Mouse (Mus musculus) urinary bladder, postnatal 0 days (tissue): ENCODE results near the gene Gpr18. TPM values are rescaled to one million over a fixed set of nuclear protein-coding genes. Genes with fewer than 3 reads are reported as not detected.

Source experiments
- polyA plus RNA-seq: library from polyadenylated mRNA; unstranded; fragments of >200 nt; fragmentation: Nextera tagmentation; extraction: Ambion mirVana; gene quantifications from 2 replicates; pipeline ENCODE4 v1.2.1, GENCODE M21; 2015

Gene Gpr18
- 0.08 TPM in 1 of 2 replicates, not detected in the other for polyA plus RNA-seq

GRCm38 (mm10) chr14:121915621-121916020 lies at the start of gene Gpr18:
Gene Gpr18 (minus strand): TSS chr14:121915781.

GRCm38 (mm10) chr14:121964990-121965389 lies 49.4 kb upstream of the Gpr18 start, which contains the start of gene Gpr183:
Gene Gpr183 (minus strand): TSS chr14:121965195.

GRCm38 (mm10) chr14:121878176-121878858 lies 37.3 kb downstream of the Gpr18 start, which contains the start of gene Ubac2:
Gene Ubac2 (plus strand): TSS chr14:121878620.

Other genes with a start within 250 kb of the Gpr18 start
- gene Dock9, start 117.9 kb downstream of the Gpr18 start, polyA plus RNA-seq: 8.0 and 8.6 TPM in 2 replicates
- gene Ubac2, start 37.2 kb downstream of the Gpr18 start, polyA plus RNA-seq: 34.9 and 36.4 TPM in 2 replicates
- gene Gpr183, start 49.4 kb upstream of the Gpr18 start, polyA plus RNA-seq: 1.9 and 2.1 TPM in 2 replicates
- gene Timm8a2, start 118.9 kb upstream of the Gpr18 start, polyA plus RNA-seq: not detected in 2 replicates
- 121 and 131 TPM in 2 replicates for gene Tm9sf2, start 191.3 kb upstream of the Gpr18 start, polyA plus RNA-seq